Mouse (Mus musculus): ENCODE data around the gene Thpo. TPM values are rescaled to one million over a fixed set of nuclear protein-coding genes. Genes with fewer than 3 reads are reported as not detected.

The Thpo gene
- total and polyA plus RNA-seq, 3 experiments: 0.18 to 0.84 TPM; not detected in 1

- H3K27ac ChIP-seq: peak overlapping the region; percentile 62; the same call in 1 of the 2 replicates
- intact Hi-C loops (cut with DNase I): no loop called here
- H3K9ac ChIP-seq (ENCODE audit: low read depth, low read length): peak overlapping the region; percentile 70
- H3K4me1 ChIP-seq (ENCODE audit: control insufficient read depth, insufficient read depth, low read length): no peaks in the 10 kb centered on the region; the same call in 1 of the 2 replicates
- DNase-seq: no peak
- peaks cover 2% of the 10 kb centered on the region; the same call in 1 of the 2 replicates for H3K27me3 ChIP-seq (ENCODE audit: control insufficient read depth, insufficient read depth, low read length)
- no peak for TF ChIP-seq POLR2A (IDR thresholded peaks at IDR 0.05; ENCODE audit: insufficient read depth, low read depth, low read length)
- TF ChIP-seq EP300 (IDR thresholded peaks at IDR 0.05; ENCODE audit: insufficient read depth, low read depth, low read length): no peak
- TF ChIP-seq CTCF (IDR thresholded peaks at IDR 0.05): no peak
- no peaks in the 10 kb centered on the region for H3K36me3 ChIP-seq (ENCODE audit: control insufficient read depth, insufficient read depth, low read length)
- no peaks in the 10 kb centered on the region for H3K79me2 ChIP-seq (replicated peaks; ENCODE audit: control insufficient read depth, insufficient read depth, low read length)
- peak overlapping the region; percentile 59 for H3K4me3 ChIP-seq
- WGBS: 2% methylated on average over 29 of the region's 30 CpGs
Measured at GRCm38 (mm10) chr16:20732251-20732924, 1.9 kb downstream of the Thpo start.

GRCm38 (mm10) chr16:20731688-20732087 lies 2.6 kb downstream of the Thpo start:
- 59% methylated on average over 5 of the region's 5 CpGs for WGBS
- Histone ChIP-seq H3K36me3 (ENCODE audit: control insufficient read depth, insufficient read depth, low read length) (no peaks in the 10 kb centered on the region), H3K4me3 (no peak overlapping the region), H3K79me2 (replicated peaks; ENCODE audit: control insufficient read depth, insufficient read depth, low read length) (no peaks in the 10 kb centered on the region), H3K27me3 (ENCODE audit: control insufficient read depth, insufficient read depth, low read length) (peaks cover 2% of the 10 kb centered on the region; the same call in 1 of the 2 replicates), H3K9ac (ENCODE audit: low read depth, low read length) (no peak overlapping the region), H3K27ac (no peak overlapping the region), H3K4me1 (ENCODE audit: control insufficient read depth, insufficient read depth, low read length) (no peaks in the 10 kb centered on the region; the same call in 1 of the 2 replicates)
- TF ChIP-seq POLR2A (IDR thresholded peaks at IDR 0.05; ENCODE audit: insufficient read depth, low read depth, low read length) (no peak), CTCF (IDR thresholded peaks at IDR 0.05) (no peak), EP300 (IDR thresholded peaks at IDR 0.05; ENCODE audit: insufficient read depth, low read depth, low read length) (no peak)
- DNase-seq: peak in 1 of 2 experiments; percentile 17
- intact Hi-C loops (cut with DNase I): no loop called here

- peaks cover 2% of the 10 kb centered on the region; the same call in 1 of the 2 replicates for H3K27me3 ChIP-seq (ENCODE audit: control insufficient read depth, insufficient read depth, low read length)
- WGBS: 35% methylated on average over 5 of the region's 5 CpGs
Measured at GRCm38 (mm10) chr16:20730293-20730711, 4.0 kb downstream of the Thpo start.

GRCm38 (mm10) chr16:20726384-20726783 lies 7.9 kb downstream of the Thpo start:
- Histone ChIP-seq H3K27me3 (ENCODE audit: control insufficient read depth, insufficient read depth, low read length) (no peaks in the 10 kb centered on the region), H3K27ac (peak overlapping the region; percentile 49; the same call in 1 of the 2 replicates), H3K4me1 (ENCODE audit: control insufficient read depth, insufficient read depth, low read length) (no peaks in the 10 kb centered on the region), H3K4me3 (no peak overlapping the region), H3K79me2 (replicated peaks; ENCODE audit: control insufficient read depth, insufficient read depth, low read length) (no peaks in the 10 kb centered on the region), H3K9ac (ENCODE audit: low read depth, low read length) (no peak overlapping the region), H3K36me3 (ENCODE audit: control insufficient read depth, insufficient read depth, low read length) (no peaks in the 10 kb centered on the region)
- peak in 1 of 2 experiments; percentile 28 for DNase-seq
- 46% methylated on average over 1 of the region's 1 CpGs for WGBS
- intact Hi-C loops (cut with DNase I): no loop called here
- TF ChIP-seq EP300 (IDR thresholded peaks at IDR 0.05; ENCODE audit: insufficient read depth, low read depth, low read length): no peak
- no peak for TF ChIP-seq POLR2A (IDR thresholded peaks at IDR 0.05; ENCODE audit: insufficient read depth, low read depth, low read length)
- TF ChIP-seq CTCF (IDR thresholded peaks at IDR 0.05): no peak

More at GRCm38 (mm10) chr16:20730293-20730711, 4.0 kb downstream of the Thpo start:
- Histone ChIP-seq H3K4me1 (ENCODE audit: control insufficient read depth, insufficient read depth, low read length) (no peaks in the 10 kb centered on the region; the same call in 1 of the 2 replicates), H3K27ac (no peak overlapping the region), H3K9ac (ENCODE audit: low read depth, low read length) (no peak overlapping the region), H3K4me3 (no peak overlapping the region), H3K79me2 (replicated peaks; ENCODE audit: control insufficient read depth, insufficient read depth, low read length) (no peaks in the 10 kb centered on the region), H3K36me3 (ENCODE audit: control insufficient read depth, insufficient read depth, low read length) (no peaks in the 10 kb centered on the region)
- intact Hi-C loops (cut with DNase I): no loop called here
- peak in 1 of 2 experiments; percentile 16 for DNase-seq
- TF ChIP-seq EP300 (IDR thresholded peaks at IDR 0.05; ENCODE audit: insufficient read depth, low read depth, low read length) (no peak), POLR2A (IDR thresholded peaks at IDR 0.05; ENCODE audit: insufficient read depth, low read depth, low read length) (no peak), CTCF (IDR thresholded peaks at IDR 0.05) (no peak)

GRCm38 (mm10) chr16:20725750-20726149 lies 8.6 kb downstream of the Thpo start:
- Histone ChIP-seq H3K4me1 (ENCODE audit: control insufficient read depth, insufficient read depth, low read length) (no peaks in the 10 kb centered on the region), H3K79me2 (replicated peaks; ENCODE audit: control insufficient read depth, insufficient read depth, low read length) (no peaks in the 10 kb centered on the region), H3K27me3 (ENCODE audit: control insufficient read depth, insufficient read depth, low read length) (no peaks in the 10 kb centered on the region), H3K36me3 (ENCODE audit: control insufficient read depth, insufficient read depth, low read length) (no peaks in the 10 kb centered on the region), H3K9ac (ENCODE audit: low read depth, low read length) (no peak overlapping the region), H3K4me3 (no peak overlapping the region), H3K27ac (peak overlapping the region; percentile 49; the same call in 1 of the 2 replicates)
- WGBS: 58% methylated on average over 4 of the region's 4 CpGs
- TF ChIP-seq POLR2A (IDR thresholded peaks at IDR 0.05; ENCODE audit: insufficient read depth, low read depth, low read length): no peak
- no peak for TF ChIP-seq EP300 (IDR thresholded peaks at IDR 0.05; ENCODE audit: insufficient read depth, low read depth, low read length)
- no peak for TF ChIP-seq CTCF (IDR thresholded peaks at IDR 0.05)
- intact Hi-C loops (cut with DNase I): loop anchor here (2.0 kb wide), 1 partner anchor 35 kb away; no protein-coding TSS in a partner anchor
- DNase-seq: peak in 1 of 2 experiments; percentile 7

- Histone ChIP-seq H3K36me3 (ENCODE audit: control insufficient read depth, insufficient read depth, low read length) (no peaks in the 10 kb centered on the region), H3K4me3 (no peak overlapping the region), H3K79me2 (replicated peaks; ENCODE audit: control insufficient read depth, insufficient read depth, low read length) (no peaks in the 10 kb centered on the region), H3K4me1 (ENCODE audit: control insufficient read depth, insufficient read depth, low read length) (no peaks in the 10 kb centered on the region), H3K9ac (ENCODE audit: low read depth, low read length) (no peak overlapping the region), H3K27ac (no peak overlapping the region), H3K27me3 (ENCODE audit: control insufficient read depth, insufficient read depth, low read length) (no peaks in the 10 kb centered on the region)
- DNase-seq: no peak
- 72% methylated on average over 7 of the region's 7 CpGs for WGBS
- intact Hi-C loops (cut with DNase I): loop anchor here (2.0 kb wide), 1 partner anchor 35 kb away; no protein-coding TSS in a partner anchor
- TF ChIP-seq POLR2A (IDR thresholded peaks at IDR 0.05; ENCODE audit: insufficient read depth, low read depth, low read length) (no peak), EP300 (IDR thresholded peaks at IDR 0.05; ENCODE audit: insufficient read depth, low read depth, low read length) (no peak), CTCF (IDR thresholded peaks at IDR 0.05) (no peak)
Measured at GRCm38 (mm10) chr16:20725321-20725720, 9.0 kb downstream of the Thpo start.
